Mouse (Mus musculus) spleen, postnatal 36 days (tissue): ENCODE measurements around the gene Slc37a1.
"Not testable (repeated sequence)": the region's sequence is repeated elsewhere in the genome, so short reads cannot be mapped to it uniquely, and the experiment has no call there.

Source experiments
- DNase-seq, 2 experiments: peaks; one replicate each; pipeline ENCODE4 v3.0.0; 2022; ENCODE audit warnings: low spot score in 2 of 2, mixed read lengths in 1 of 2

Slc37a1 gene

DNA sequence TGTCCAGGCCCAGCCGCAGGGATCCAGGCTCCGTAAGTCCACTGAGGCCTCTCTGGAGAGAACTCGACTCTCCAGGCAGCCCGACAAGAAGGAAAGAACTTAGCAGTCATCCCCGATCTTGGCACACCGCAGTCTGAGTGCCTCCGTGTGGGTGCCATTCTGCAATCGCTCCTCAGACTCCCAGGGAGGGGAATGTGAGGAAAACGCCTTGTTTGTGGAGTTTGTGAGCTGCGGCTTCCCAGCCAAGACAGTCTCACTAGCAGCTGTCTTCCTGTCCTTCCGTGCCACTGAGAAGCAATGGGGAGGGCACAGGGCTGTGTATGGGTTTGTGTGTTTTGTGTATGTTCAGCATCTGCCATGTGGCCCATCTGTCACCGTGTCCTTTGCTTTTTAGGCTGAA is 62.8 kb downstream of the Slc37a1 start:
- no peak for DNase-seq

DNA sequence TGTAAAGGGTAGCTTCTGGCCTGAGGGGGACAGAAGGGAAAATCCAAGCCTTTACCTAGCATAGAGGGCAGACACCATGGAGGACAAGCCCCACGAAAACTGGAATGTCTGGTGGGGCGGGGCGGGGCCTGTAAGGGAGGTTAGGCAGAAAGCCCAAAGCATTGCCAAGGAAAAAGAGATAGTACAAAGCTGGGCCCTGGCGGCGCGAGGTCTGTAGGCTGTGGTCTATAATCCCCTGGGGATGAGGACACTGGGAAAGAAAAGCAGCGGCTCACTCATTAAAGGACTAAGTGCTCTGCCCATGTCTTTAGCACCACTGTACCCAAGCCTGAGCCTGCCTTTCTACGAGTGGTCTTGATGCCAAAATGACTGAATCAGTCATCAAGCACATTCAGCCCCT is 65.4 kb downstream of the Slc37a1 start:
- no peak for DNase-seq

DNA sequence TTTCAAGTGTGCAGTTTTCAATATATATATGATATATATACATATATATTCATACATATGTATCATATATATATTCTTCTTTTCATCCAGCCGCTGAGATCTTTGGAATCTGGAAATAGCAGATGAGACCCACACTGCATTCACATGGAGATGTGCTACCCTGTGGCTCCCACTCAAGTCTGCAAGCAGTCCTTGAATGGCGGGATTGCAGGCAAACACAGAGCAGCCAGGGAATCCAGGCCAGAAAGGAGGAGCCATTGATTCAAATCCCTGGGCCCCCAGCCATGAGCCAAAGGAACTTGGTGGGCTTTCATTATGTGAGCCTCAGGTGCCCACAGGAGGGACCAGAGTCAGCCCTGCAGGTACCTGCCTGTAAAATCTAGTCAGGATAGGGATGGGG is 66.7 kb downstream of the Slc37a1 start:
- no peak for DNase-seq

DNA sequence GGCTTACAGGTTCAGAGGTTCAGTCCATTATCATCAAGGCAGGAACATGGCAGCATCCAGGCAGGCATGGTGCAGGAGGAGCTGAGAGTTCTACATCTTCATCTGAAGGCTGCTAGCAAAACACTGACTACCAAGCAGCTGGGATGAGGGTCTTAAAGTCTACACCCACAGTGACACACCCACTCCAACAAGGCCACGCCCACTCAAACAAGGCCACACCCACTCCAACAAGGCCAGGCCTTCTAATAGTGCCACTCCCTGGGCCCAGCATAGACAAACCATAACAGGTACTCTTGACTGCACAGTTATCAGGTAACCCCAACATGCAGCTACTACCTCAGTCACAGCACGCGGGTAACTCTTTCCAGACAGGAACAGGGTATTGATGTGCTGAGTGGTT is 68.1 kb downstream of the Slc37a1 start:
- not testable (repeated sequence) for DNase-seq

DNA sequence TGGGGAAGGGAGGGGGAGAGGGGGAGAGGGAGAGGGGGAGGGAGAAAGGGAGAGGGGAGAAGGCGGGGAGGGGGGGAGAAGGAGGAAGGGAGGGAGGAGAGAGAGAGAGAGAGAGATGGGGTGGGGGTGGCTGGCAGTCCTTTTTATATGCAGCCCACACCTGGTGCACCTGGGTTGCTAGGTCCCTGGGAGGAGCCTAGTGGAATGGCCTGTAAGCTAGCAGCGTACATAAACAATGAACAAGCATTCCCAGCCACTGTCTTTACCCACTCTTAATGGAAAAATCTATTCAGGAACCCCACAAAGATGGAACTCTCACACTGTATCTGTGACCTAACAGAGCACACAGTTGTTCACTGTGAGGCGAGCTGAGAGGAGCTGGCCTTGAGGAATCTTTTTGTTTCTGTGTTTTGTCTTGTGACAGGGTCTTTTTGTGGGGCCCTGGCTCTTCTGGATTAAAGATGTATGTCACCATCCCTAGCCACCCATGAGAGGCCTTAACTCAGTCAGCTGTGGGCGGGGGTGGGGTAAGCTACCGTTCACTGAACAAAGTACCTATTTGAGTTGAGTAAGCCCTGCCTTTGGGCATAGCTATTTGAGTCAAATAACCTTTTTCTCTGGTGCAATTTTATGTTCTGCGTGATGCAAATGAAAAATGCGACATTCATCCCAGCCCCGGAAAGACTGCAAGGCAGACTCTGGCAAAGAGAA is 69.4 kb downstream of the Slc37a1 start:
- no peak for DNase-seq

DNA sequence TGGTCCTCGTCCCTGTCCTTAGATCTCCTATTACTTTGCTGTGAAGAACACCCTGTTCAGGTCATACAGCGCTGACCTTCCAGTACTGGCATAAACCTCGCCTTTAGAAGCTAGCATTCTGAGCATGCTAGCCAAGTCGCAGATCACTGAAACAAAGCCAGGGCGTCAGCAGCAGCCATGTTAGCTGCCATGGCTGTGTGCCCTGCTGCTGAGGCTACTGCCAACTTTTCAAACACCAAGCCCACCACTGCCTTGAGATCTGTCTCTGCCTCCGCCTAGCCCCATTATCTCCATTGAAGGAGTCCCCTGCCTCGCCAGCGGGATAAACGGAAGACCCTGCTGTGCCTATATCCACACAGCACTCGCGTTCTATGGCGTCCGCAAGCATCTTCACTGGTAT is 74.0 kb downstream of the Slc37a1 start:
- no peak for DNase-seq

DNA sequence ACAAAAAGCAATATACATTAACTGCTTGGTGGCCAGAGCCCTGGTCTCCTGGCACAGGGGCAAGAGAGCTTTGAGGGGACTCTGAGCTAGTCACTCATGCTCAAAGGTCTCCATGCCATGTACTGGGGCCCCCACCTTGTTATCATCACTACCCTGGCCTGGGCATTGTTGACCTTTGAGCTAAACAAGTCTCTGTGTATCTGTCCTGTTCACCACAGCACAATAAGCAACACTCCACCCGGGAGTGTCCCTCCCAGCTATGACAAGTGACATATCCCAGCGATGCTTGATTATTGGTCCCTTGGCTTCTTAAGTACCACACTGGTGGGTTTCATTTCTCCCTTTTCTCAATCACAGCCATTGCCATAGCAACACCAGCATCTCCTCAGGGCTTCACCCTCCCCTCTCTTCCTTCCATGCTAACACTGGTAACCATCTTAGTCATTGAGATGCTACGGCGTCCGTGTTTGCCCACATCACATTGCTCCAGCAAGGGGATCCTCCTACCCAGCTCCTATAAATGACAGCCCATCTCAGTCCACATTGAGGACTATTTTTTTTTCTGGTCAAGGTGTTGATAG is 79.1 kb downstream of the Slc37a1 start:
- no peak for DNase-seq

DNA sequence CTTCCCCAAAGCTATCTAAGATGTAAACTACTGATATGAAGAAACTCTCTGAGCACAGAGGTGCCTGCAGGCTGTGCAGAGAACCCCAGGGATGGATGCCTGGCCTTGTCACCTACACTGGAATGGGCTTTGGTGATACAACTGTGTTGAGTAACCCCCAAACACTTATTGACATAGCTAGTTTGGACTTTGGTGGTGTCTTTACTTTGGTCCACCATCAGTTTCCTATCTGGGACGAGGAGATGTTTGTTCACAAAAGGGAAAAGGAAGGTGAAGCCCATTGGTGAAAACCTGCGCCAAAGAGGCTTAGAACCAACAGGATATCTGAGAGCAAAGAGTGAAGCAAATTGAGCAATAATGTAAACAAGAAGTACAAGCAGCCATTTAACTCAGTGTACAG is 83.6 kb downstream of the Slc37a1 start:
- DNase-seq, result no peak

DNA sequence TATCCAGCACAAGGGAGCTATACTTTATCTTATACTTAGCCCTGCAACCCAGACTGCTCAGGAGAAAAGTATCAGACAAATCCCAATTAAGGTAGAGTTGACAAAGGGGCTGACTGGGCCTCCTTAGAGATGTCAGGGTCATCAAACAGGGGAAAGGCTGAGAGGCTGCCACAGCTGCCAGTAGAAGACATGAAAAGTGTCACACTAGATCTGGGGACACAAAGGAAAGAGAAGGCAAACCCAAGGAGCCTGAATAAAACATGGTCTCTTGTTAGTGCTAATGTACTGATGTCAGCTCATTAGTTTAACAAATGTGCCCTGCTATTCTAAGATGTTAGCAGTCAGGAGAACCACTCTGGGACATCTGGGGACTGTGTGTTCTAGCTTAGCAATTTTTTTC is 84.3 kb downstream of the Slc37a1 start:
- no peak for DNase-seq

DNA sequence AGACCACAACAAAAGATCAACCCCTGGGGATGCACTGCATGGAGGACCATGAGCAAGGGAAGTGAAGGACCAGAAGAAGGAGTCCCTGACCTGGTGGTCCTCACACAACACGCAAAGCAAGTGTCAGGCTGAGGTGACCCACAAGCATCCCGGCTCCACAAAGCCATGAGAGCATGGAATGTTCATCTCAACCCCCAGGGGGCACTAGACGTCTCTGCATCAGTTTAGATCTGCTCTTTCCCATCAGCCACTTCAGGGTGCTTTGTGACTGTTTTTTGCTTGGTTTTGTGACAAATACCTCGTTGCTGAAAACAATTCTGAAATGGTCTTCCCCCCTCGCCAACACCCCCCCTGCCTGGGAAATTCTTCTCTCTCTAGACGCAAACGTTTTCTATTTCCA is 91.4 kb downstream of the Slc37a1 start:
- DNase-seq, result peak; percentile 24 to 35

DNA sequence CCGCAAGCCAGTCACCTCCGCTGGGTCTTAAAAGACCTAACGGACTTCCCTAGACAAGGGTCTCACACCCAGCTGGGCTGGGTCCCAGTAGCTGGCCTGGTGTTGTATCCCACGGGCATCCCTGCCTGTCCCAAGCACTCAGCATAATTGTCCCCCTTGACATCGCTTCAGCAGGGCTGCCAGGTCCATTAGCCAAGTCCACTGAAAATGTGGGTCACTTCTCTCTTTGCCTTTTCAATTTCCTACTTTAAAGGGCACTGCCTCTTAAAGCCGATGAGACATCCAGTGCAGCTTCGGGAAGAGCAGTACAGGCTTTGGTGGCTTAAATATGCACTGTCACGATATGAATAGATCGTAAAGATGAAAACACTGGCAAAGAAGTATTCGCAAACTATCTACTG is 91.8 kb downstream of the Slc37a1 start:
- DNase-seq, result no peak

DNA sequence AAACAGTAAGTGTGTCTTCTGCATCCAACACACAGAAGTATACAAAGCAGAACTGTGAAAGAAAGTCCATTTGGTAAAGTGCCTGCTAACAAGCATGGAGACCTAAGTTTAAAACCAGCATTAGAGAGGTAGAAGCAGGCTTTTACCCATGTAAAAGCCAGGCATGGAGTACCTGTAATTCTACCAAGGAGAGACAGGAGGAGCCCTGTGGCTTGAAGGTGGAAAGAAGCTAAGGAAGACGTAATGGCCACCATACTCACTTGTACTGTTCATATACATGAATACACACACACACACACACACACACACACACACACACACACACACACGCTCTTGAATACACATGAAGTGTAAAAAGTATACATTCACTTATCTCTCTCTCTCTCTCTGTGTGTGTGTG is 92.5 kb downstream of the Slc37a1 start:
- no peak for DNase-seq

DNA sequence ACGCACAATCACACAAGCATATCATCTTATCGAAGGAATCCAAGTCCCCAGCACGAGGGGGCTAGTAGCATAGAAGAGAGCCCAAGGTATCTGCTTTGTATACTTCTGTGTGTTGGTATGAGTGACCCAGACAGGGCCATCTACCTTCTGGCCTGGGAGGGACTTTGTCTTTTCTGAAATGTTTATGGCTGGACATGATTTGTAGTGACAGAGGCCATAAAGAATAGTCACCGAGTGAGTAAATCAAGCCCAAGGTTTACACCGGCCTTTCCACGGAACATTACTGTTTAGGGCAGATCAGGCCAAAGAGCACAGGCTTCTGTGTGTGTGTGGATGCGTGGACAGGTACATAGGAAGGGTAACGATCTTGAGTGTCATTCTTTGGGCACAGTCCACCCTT is 93.3 kb downstream of the Slc37a1 start:
- DNase-seq, result no peak

DNA sequence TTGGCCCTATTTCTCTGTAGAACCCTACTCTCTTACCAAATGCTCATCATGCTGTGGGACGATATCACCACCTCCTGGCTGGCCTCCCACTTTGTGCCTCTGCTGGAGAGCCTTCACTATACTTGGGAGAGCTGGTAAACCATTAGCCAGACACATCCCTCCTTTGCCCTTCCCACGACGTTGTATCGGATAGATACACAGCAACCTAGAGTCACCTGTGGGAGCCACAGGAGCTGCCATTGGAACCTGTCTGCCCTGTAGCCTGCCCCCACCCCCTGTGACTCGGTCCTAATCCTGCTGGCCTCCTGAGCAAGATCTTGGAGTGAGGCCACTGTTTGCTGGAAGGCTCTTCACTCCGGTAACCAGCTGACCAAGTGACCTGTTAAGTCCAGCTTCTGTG is 96.7 kb downstream of the Slc37a1 start:
- DNase-seq, result no peak

DNA sequence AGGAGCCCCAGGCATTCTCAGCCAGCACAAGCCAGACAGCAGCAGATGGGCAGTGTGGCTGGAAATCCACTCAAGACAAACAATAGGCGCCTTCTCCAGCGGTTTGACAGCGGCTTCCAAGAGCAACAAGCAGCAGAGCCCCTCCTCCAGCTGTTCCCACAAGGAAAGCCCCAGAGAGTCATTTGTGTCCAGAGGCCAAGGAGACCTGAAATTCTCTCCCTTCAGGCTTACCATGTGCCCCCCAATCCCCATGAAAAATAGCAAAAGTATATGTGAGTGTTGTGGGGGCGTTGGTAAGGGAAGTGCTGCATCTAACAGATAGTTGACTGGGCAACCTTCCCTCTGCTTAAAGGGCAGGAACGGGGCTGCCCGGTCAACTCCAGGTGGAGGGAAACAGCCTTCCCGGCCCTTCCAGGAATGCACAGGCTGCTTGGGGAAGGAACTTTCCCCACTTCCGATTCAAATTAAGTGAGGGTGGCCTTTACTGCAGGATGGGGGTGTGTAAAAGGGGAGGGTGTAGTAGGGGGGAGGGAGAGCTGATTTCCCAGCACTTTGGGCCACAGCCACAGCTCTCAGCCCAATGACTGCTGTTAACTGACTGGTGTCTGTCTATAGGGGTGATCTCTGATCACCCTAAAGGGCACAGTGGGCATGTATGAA is 98.5 kb downstream of the Slc37a1 start:
- no peak for DNase-seq

DNA sequence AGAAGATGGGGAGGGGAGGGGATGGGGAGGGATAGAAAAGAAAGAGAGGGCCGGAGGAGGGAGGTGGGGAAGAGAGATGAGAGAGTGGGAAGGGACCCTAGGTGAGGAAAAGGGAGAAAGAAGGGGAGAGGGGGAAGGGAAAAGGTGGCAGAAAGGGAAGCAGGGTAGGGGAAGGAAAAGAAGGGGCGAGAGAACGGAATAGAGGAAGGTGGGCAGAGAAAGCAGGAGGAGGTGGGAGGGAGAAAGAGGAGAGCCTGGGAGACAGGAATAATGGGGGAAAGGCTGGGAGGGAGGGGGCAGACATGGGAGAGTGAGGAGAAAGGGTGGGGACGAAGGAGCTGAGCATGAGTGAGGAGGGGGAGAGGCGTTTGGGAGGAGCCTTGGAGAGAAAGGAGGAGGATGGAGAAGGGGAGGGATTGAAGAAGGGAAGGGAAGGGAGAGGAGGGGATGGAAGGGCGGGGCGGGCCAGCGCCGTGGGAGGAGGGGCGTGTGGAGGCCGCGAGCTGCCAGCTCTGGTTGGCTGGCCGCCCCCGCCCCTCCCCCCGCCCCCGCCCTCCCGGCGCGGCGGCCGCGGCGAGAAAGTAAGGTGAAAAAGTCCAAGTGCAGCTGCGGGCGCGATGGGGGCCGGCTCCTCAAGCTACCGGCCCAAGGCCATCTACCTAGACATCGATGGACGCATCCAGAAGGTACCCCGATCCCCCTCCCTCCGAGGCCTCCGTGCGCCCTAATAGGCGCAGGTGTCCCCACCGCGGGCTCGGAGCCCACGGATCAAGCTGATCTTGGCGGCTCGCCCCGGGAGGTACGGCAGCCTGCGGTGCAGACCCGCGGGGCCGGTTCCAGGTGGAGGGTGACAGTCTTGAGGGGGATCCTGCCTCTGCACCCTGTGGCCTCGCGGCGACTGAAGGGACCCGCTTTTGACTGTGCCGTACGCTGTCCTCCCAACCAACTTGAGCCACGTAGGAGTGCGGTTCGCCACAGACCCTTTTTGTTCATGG is 99.4 kb downstream of the Slc37a1 start, which contains the start of gene Pde9a:
Gene Pde9a, plus strand, starts transcription at position 540 of the 995 bp plus-strand sequence.
- peak; percentile 9 to 14 for DNase-seq

DNA sequence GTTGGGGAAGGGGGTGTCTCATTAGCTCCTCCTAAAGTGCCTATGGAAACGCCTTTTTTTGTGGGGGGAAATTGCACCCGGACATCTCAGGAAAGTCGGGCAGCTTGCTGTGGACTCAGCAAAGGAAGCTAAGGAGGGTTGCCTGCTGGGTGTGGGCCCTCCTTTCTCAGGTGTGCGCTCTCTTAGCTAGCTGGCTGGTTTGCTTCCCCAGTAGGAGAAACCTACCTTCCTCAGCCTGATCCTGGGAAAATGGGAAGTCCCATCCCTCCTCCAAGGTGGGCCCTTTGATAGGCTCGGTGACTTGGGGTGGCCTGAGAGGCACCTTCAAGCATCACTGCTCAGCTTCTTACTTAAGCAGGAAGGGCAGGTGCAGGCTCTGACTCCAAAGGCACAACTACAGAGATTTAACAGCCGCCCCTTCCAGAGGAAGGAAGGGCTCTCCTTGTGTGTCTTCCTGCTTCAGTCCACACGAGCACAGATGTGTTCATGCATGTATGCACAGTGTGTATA is 100.2 kb downstream of the Slc37a1 start:
- no peak for DNase-seq

DNA sequence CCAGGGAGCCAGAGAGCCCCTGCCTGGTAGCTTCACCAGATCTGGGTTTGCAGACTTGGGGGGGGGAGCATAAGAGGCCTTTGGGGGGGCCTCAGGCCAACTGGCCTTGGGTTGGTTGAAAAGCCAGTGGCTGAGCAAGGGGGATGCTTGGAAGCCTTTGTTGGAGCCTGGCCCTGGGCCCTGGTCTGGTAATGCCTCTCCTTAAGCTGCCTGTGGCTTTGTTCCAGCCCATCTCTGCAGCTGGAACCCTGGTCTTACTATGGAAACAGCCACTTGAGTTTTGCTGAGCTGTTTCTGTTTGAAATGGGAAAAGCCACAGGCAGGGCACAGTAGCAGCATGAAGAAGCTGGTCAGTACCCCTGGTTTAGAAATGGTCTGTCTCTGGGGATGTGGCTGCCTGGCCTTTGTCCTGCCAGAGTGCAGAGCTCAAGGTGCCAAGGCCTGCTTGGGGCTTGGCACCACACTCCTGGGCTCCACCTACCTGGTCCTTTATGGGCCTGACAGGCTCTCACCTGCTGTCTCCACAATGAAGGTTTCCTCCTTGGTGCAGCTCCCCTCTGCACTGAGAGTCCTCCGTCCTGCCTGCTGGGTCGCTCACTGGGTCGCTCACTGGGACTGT is 102.9 kb downstream of the Slc37a1 start:
- no peak for DNase-seq

DNA sequence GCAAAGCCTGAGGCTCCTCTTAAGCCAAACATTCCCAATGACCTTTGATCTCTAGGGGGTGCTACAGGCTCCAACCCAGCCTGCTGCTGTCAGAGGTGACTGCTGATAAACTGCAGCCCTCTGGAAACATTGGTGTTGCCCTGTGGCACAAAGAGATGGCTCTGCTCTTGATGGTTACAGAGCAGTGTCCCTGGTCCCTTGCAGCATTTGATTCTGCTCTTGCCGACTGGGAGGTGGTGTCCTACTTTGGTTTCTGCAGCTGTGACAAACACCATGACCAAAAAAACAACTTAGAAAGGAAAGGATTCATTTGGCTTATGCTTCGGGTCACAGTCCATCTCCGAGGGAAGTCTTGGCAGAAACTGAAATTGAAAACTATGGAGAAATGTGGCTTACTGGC is 104.9 kb downstream of the Slc37a1 start:
- no peak for DNase-seq

DNA sequence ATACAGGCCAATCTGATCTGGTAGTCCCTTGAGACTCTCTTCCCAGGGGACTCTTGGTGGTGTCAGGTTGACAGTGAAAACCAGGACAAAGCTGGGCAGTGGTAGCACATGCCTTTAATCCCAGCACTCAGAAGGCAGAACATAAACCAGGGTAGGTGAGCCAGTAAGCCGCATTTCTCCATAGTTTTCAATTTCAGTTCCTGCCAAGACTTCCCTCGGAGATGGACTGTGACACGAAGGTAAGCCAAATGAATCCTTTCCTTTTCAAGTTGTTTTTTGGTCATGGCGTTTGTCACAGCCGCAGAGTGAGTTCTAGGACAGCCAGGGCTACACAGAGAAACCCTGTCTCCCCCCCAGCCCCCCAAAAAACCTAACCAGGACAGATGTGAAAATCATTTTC is 105.4 kb downstream of the Slc37a1 start:
- no peak for DNase-seq

DNA sequence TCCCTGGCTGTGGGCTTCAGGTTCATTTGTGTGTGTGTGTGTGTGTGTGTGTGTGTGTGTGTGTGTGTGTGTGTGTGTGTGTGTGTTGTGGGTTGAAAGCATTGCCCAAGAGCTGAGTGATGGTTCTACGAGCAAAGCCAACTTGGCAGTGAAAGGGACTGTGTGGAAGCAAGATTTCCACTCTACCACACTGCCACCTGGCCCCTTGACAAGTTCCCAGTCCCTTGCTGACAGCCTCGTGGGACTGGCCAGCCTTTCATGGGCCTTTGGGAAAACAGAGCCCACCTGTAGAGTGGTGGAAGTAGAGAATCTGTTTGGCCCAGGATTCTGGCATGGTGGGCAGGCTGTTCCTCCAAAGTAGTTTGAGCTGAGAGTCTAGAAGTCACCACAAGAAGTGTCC is 107.2 kb downstream of the Slc37a1 start:
- no peak for DNase-seq
